Mouse (Mus musculus) liver, embryonic 14.5 days (tissue): ENCODE results near the gene Pigh. TPM values are rescaled to one million over a fixed set of nuclear protein-coding genes. Genes with fewer than 3 reads are reported as not detected.

Experiments used
- ATAC-seq: fragments of 200-750 bp; cut with Nextera tagmentation; 2 replicates; pipeline ENCODE4 v1.8.0; 2017; ENCODE audit warnings: moderate number of reproducible peaks, mild to moderate bottlenecking, moderate library complexity; ENCODE audit not compliant: insufficient read depth
- DNase-seq, 3 experiments: peaks; one replicate each; pipeline ENCODE4 v3.0.0-alpha.2; 2012 to 2013; ENCODE audit warnings: low read depth in 3 of 3, low spot score in 3 of 3
- H3K27ac ChIP-seq: fragments of 300-500 bp; sonication (generic); 2 replicates; pipeline ENCODE4 v1.5.1; 2014; ENCODE audit warnings: moderate library complexity, mild to moderate bottlenecking, control low read depth, inconsistent platforms
- H3K27me3 ChIP-seq: fragments of 300-500 bp; sonication (generic); 2 replicates; pipeline ENCODE4 v1.6.1; 2014; ENCODE audit warnings: mild to moderate bottlenecking, low read length, moderate library complexity; ENCODE audit not compliant: control insufficient read depth, insufficient read depth
- H3K36me3 ChIP-seq: fragments of 300-500 bp; sonication (generic); replicated peaks from 2 replicates; pipeline ENCODE4 v1.6.1; 2014; ENCODE audit warnings: low read depth; ENCODE audit not compliant: control insufficient read depth, insufficient read depth
- H3K4me1 ChIP-seq, 2 experiments: fragments of 200-500 bp in 1 of 2; fragments of 300-500 bp in 1 of 2; sonication (generic) in 1 of 2; replicated peaks; 2 replicates each; pipeline ENCODE4 v1.6.1; 2012 to 2014; ENCODE audit warnings: antibody characterized with exemption in 1 of 2, inconsistent platforms in 1 of 2, low read length in 1 of 2; ENCODE audit not compliant: control insufficient read depth in 2 of 2, insufficient read depth in 2 of 2
- H3K4me2 ChIP-seq: fragments of 300-500 bp; sonication (generic); 2 replicates; pipeline ENCODE4 v1.6.1; 2014; ENCODE audit warnings: low read depth, mild to moderate bottlenecking, control low read depth, moderate library complexity
- H3K4me3 ChIP-seq, 2 experiments: fragments of 200-500 bp in 1 of 2; fragments of 300-500 bp in 1 of 2; sonication (generic) in 1 of 2; 2 replicates each; pipeline ENCODE4 v1.5.1; 2012 to 2014; ENCODE audit warnings: low read depth in 2 of 2, low read length in 2 of 2, mild to moderate bottlenecking in 2 of 2, control low read depth in 1 of 2, inconsistent platforms in 1 of 2, moderate library complexity in 1 of 2; ENCODE audit not compliant: insufficient read depth in 1 of 2
- H3K9ac ChIP-seq: fragments of 300-500 bp; sonication (generic); replicated peaks from 2 replicates; pipeline ENCODE4 v1.6.1; 2014; ENCODE audit warnings: mild to moderate bottlenecking, control low read depth, moderate library complexity
- H3K9me3 ChIP-seq: fragments of 300-500 bp; sonication (generic); 2 replicates; pipeline ENCODE4 v1.6.1; 2016; ENCODE audit warnings: low read length, mixed read lengths; ENCODE audit not compliant: control insufficient read depth
- CTCF ChIP-seq: IDR thresholded peaks from 2 replicates; pipeline ENCODE4 v1.5.1; 2016; ENCODE audit warnings: antibody characterized with exemption, low read depth, control low read depth
- EP300 ChIP-seq: IDR thresholded peaks from 2 replicates; pipeline ENCODE4 v1.6.1; 2016; ENCODE audit warnings: antibody characterized with exemption, low read depth
- WGBS: fragments of 180-500 bp; shearing (Covaris S2); extraction: QIAGEN DNeasy Blood & Tissue Kit; methylation state at CpG from one replicate; pipeline ENCODE4 v1.1.7; 2014; ENCODE audit not compliant: insufficient replicate concordance; 5-methylcytosine and 5-hydroxymethylcytosine counted together
- polyA plus RNA-seq, 2 experiments: library from polyadenylated mRNA; depleted of rRNA in 1 of 2; stranded (reverse) in 1 of 2; unstranded in 1 of 2; fragments of >200 nt; fragmentation: Nextera tagmentation in 1 of 2; extraction: Ambion mirVana in 1 of 2; gene quantifications; 2 replicates each; pipeline versions ENCODE4 v1.2.1 to v1.2.3; 2012 to 2014

Pigh gene
- polyA plus RNA-seq, 2 experiments, result 3.1 to 5.5 TPM

DNA sequence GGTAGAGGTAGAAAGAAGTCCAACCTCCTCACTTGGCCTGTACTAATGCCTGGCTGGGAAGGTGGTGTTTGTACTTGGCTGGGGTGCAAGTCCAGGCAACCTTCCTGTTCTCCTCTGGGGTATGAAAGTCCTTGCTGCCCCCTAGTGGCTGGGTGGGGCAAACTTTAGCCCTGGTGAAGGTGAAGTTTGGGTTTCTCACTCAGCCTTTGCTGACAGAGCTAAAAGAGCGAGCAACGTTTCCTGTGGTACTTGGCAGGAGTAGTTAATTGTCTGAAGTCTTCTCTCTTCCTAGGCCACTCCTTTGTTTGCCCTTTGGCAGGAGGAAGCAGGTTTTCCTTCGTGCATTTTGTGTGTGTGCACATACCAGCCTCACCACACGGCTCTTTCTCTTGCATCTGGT is 3.1 kb upstream of the Pigh start:
- Histone ChIP-seq H3K9ac (no peak overlapping the region), H3K27me3 (no peaks in the 10 kb centered on the region), H3K4me3 (no peak overlapping the region), H3K27ac (no peak overlapping the region), H3K4me1 (peaks cover 0 to 3% of the 10 kb centered on the region in 2 experiments; a peak in 2 of 4 replicates), H3K4me2 (no peak overlapping the region), H3K9me3 (no peaks in the 10 kb centered on the region), H3K36me3 (no peaks in the 10 kb centered on the region)
- ATAC-seq (no peak), DNase-seq (peak; percentile 23 to 27 (median 24))
- 18% methylated on average over 4 of the region's 4 CpGs for WGBS
- TF ChIP-seq EP300 (no peak), CTCF (peak; percentile 90)

- no peaks in the 10 kb centered on the region for H3K36me3 ChIP-seq
- TF ChIP-seq CTCF (no peak), EP300 (no peak)
- DNase-seq (no peak), ATAC-seq (no peak)
- H3K27me3 ChIP-seq, result no peaks in the 10 kb centered on the region
- WGBS, result 77% methylated on average over 6 of the region's 6 CpGs
- no peak overlapping the region for H3K9ac ChIP-seq
- H3K4me2 ChIP-seq, result no peak overlapping the region
- no peaks in the 10 kb centered on the region for H3K9me3 ChIP-seq
- no peak overlapping the region for H3K27ac ChIP-seq
- no peak overlapping the region for H3K4me3 ChIP-seq
- no peaks in the 10 kb centered on the region for H3K4me1 ChIP-seq
These were observed 16.1 kb downstream of the Pigh start for GRCm38 (mm10) chr12:79073362-79073761.

DNA sequence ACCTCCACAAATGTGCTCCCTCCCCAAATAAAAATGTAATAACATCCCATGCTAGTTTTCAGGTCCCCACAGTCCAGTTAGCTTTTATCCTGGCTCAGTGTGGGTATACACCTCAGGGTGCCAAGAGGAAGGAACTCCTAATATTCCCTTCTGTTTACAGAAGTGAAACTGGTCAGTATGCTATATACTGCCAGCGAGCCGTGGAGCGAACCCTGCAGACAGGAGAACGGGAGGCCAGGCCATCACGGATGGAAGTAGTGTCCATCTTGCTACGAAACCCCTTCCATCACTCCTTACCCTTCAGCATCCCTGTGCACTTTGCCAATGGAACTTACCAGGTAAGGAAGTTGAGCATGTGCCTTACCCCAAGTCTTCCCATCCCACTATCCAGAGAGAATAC is 16.9 kb downstream of the Pigh start:
- H3K9me3 ChIP-seq, result no peaks in the 10 kb centered on the region
- no peak overlapping the region for H3K9ac ChIP-seq
- ATAC-seq (no peak), DNase-seq (no peak)
- WGBS, result 80% methylated on average over 6 of the region's 6 CpGs
- no peak overlapping the region for H3K4me2 ChIP-seq
- no peak for TF ChIP-seq EP300
- TF ChIP-seq CTCF, result no peak
- H3K27ac ChIP-seq, result no peak overlapping the region
- no peaks in the 10 kb centered on the region for H3K36me3 ChIP-seq
- H3K27me3 ChIP-seq, result no peaks in the 10 kb centered on the region
- H3K4me3 ChIP-seq, result no peak overlapping the region
- H3K4me1 ChIP-seq, result no peaks in the 10 kb centered on the region

GRCm38 (mm10) chr12:79070736-79071333 is 18.6 kb downstream of the Pigh start:
- no peak for TF ChIP-seq EP300
- no peak for TF ChIP-seq CTCF

DNA sequence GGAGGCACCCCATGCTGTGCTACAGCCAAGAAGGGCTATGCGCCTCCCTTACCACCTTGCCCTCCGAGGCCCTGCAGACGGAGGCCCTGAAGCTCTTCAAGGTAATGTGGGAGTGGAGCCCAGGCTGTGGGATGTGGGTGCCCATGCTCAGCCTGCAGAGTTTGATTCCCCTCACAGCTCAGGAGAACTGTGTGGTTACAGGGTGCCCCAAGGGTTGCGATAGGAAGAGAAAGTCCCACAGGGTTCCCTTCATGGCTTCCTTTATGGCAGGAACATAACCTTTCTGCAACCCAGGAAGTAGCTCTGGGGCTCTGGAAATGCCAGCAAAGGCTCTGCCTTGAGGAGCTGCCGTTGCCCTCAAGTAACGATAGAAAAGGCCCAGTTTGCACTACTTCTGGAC is 19.5 kb downstream of the Pigh start:
- Histone ChIP-seq H3K27ac (no peak overlapping the region), H3K27me3 (no peaks in the 10 kb centered on the region), H3K36me3 (no peaks in the 10 kb centered on the region), H3K9ac (no peak overlapping the region), H3K9me3 (no peaks in the 10 kb centered on the region), H3K4me2 (no peak overlapping the region), H3K4me1 (no peaks in the 10 kb centered on the region), H3K4me3 (no peak overlapping the region)
- 69% methylated on average over 6 of the region's 6 CpGs for WGBS
- ATAC-seq (no peak), DNase-seq (no peak)
- no peak for TF ChIP-seq EP300
- no peak for TF ChIP-seq CTCF

More at GRCm38 (mm10) chr12:79070736-79071333, 18.6 kb downstream of the Pigh start:
- no peaks in the 10 kb centered on the region for H3K4me1 ChIP-seq
- ATAC-seq (no peak), DNase-seq (no peak)
- no peak overlapping the region for H3K4me3 ChIP-seq
- no peaks in the 10 kb centered on the region for H3K27me3 ChIP-seq
- no peak overlapping the region for H3K27ac ChIP-seq
- 66% methylated on average over 9 of the region's 9 CpGs for WGBS
- H3K9ac ChIP-seq, result no peak overlapping the region
- no peaks in the 10 kb centered on the region for H3K36me3 ChIP-seq
- H3K9me3 ChIP-seq, result no peaks in the 10 kb centered on the region
- no peak overlapping the region for H3K4me2 ChIP-seq
